Mouse (Mus musculus): ENCODE data around the gene Timm22. TPM values are rescaled to one million over a fixed set of nuclear protein-coding genes. Genes with fewer than 3 reads are reported as not detected.

Gene Timm22
- 10 to 100 TPM; 38.1 to 39.9 TPM for total RNA-seq (2021)
- long read RNA-seq, transcript Timm22-203 (3 exons, 362 nt): minor isoform, 5 of 60 reads
- long read RNA-seq, transcript Timm22-201 (4 exons, 2,817 nt): major isoform, 45 of 60 reads
- long read RNA-seq, partial matches to known transcripts: 2 of 60 reads
- long read RNA-seq, other reads (novel, unspliced or antisense): 8 of 60 reads

DNA sequence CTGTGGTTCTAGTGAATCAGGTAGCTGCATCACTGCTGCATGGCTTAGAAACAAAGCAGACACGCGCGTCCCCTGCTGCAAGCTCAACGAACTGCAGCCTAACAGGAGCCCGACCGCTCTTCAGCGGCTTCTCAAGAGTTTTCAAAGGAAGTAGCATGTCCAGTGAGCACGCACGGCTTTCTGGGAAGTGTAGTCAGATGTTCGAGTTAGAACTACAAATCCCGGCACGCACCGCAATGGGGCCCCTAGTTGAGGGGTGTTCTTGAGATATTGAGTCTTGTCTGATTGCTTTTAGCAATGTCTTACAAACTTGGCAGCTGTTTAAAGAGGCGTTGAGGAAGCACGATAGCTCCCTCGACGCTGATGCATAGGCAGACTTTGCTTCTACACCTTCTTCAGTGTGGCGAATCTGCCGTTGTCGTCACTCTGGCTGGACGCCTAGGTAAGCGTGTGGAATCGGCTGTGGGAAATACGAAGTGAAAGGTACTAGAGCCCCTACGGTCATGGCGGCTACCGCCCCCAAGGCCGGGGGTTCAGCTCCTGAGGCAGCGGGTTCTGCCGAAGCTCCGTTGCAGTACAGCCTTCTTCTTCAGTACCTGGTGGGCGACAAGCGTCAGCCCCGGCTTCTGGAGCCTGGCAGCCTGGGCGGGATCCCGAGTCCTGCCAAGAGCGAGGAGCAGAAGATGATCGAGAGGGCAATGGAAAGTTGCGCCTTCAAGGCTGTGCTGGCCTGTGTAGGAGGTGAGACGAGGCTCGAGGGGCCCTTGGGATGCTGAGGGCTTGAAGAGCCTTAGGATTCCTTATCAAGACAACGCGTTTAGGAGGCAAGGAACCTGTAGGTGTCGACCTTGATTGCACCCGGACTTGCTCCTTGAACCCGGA lies at the start of gene Timm22:
Gene Timm22, plus strand, starts transcription at position 251 of the 882 bp plus-strand sequence.
- peak; percentile 98 to 99 for DNase-seq (ENCODE audit: low spot score in 2 of 2)

DNA sequence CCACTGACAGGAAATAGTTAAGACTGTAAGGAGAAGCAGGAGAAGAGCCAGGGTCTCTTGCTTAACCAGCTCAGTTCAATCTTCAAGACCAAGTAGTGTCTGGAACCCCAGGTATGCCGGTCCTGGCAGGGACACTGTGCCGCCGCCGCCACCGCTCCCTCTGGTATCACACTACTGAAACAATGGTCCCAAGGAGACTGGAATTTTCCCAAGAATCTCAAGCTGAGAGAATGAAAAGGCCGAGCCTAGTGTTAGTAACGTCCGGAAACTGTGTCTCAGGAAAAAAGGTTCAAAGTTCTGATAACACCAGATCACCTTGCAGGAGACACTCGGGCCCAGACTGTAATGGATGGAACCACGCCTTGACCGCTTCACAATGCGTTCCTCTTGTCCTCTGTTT lies 49.3 kb upstream of the Timm22 start:
- DNase-seq (ENCODE audit: low spot score in 2 of 2): no peak

- DNase-seq (ENCODE audit: low spot score in 2 of 2): no peak
Measured at GRCm38 (mm10) chr11:76358628-76359320, 48.0 kb upstream of the Timm22 start.

DNA sequence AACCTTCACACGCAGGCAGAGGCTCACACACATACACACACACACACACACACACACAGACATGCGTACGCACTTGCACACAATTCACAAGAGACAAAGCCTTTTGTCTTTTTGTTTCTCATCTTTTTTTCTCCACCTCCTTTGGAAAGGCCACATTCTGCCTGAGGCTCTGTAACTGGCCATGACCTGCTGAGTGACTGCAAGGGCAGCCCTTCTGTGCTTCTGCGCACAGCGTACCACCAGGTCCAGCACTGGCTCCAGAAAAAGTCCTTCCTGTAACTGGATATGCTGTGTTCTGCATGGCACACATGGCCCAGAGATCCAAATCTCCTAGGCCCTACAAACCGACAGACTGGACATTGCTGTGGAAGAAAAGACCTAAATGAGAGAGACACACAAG lies 46.5 kb upstream of the Timm22 start:
- no peak for DNase-seq (ENCODE audit: low spot score in 2 of 2)

- DNase-seq (ENCODE audit: low spot score in 2 of 2): no peak
Measured at GRCm38 (mm10) chr11:76361422-76361821, 45.3 kb upstream of the Timm22 start.

- DNase-seq (ENCODE audit: low spot score in 2 of 2): no peak
Measured at GRCm38 (mm10) chr11:76363178-76363577, 43.6 kb upstream of the Timm22 start.

DNA sequence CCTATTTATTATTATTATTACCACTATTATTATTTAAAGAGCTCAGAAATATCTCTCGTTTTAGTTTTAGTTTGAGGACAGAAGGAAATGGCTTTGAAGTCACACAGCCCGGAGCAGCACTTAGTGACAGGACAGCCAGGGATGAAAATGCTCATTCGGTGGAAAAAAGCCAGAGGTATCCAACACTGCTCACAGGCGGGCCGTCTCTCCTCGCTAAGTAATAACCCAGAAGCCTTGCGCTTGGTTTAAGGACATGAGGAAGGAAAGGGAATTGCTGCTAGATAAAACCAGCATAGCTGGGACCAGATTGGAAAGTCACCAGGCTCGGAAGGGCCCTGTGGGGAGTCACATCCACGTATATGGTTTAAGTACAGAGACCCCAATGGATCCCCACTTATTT lies 43.1 kb upstream of the Timm22 start:
- no peak for DNase-seq (ENCODE audit: low spot score in 2 of 2)

- DNase-seq (ENCODE audit: low spot score in 2 of 2): no peak
Measured at GRCm38 (mm10) chr11:76364038-76364437, 42.7 kb upstream of the Timm22 start.

DNA sequence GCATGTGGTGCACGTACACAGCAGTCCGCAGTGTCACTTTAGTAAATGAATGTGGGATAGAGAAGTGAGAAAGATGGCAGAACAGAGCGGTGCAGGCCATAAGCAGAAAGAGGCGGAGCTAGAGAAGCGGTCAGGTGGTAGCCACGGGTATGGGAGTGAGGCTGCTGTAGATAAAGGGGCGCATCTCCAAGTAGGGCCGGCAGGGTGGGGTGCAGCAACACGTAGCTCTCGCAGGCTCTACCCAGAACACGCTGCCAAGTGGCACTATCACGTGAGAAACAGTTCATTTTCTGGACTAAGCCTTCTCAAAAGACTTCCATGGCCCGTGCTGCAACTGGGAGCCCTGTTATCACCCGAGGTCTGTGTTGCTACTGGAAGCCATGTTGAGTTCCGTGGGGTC lies 40.0 kb upstream of the Timm22 start:
- DNase-seq (ENCODE audit: low spot score in 2 of 2): no peak

DNA sequence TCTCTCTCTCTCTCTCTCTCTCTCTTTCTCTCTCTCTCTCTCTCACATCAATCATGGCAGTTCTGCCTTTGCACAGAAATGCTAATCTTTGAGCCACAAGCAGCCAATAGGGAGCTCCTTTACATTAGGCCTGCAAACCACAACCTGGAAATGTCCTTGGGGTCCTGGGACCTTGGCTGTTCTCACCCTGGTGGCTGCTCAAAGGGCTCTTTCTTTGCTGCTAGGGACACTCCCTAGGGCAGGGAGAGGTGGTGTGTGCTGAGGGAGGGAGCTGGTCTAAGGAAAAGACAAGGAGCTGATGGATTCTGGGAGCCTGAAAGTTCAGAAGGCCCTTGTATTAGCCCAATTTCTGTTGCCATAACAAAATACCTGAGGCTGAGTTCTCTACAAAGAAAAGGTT lies 36.3 kb upstream of the Timm22 start:
- DNase-seq (ENCODE audit: low spot score in 2 of 2): no peak

DNA sequence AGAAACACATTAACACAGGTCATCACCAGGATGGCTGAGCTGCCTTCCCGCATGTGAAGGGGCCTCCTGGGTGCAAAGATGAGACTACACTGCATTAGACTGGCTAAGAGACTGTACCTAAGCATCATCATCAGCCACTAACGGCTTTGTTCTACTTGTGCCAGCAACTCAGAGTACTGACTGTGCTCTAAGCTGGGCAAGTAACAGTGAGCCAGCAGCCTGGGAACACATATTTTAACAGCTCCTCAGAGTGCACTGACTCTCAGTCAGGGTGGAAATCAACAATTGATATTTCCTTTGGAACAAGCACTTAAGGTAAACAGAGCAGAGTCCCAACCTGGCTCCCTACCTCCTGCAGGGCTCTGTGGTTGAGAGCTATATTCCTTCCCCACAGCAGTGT lies 34.6 kb upstream of the Timm22 start:
- no peak for DNase-seq (ENCODE audit: low spot score in 2 of 2)

DNA sequence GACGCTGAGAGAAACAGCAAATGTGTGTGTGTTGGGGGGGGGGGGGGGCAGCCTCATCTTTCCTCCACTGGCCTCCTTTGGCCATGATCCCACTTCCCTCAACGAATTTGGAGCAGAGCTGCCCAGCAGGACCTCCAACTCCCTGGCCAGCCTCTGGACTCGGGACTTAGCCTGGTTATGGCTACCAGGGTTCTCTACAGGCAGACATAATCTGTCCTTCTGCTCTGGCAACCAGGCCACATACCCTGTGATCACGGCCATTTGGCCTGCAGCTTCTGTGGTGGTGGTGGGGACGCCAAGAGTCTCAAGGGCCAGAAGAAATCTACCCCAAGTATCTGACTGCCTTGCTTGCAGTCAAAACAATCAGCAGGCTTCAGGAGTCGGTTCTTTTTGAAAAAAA lies 34.2 kb upstream of the Timm22 start:
- no peak for DNase-seq (ENCODE audit: low spot score in 2 of 2)

- DNase-seq (ENCODE audit: low spot score in 2 of 2): no peak
Measured at GRCm38 (mm10) chr11:76374491-76375185, 32.1 kb upstream of the Timm22 start.

DNA sequence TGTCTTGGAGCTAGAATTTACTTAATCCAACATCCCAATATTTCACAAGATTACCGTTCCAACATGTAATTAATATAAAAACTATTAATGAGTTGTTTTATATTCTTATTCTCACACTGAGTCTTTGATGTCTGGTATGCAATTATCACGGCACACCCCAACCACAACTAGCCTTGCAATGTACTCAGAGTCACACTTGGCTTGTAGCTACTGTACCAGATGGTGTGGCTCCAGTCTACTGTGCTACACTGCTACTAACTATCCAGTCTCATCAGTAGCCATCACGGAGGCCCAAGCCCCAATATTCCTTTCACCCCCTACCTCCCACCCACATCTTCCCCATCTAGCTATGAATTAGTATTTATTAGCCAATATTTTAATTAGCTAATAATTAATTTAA lies 30.3 kb upstream of the Timm22 start:
- DNase-seq (ENCODE audit: low spot score in 2 of 2): no peak

- DNase-seq (ENCODE audit: low spot score in 2 of 2): no peak
Measured at GRCm38 (mm10) chr11:76379921-76380544, 26.7 kb upstream of the Timm22 start.

DNA sequence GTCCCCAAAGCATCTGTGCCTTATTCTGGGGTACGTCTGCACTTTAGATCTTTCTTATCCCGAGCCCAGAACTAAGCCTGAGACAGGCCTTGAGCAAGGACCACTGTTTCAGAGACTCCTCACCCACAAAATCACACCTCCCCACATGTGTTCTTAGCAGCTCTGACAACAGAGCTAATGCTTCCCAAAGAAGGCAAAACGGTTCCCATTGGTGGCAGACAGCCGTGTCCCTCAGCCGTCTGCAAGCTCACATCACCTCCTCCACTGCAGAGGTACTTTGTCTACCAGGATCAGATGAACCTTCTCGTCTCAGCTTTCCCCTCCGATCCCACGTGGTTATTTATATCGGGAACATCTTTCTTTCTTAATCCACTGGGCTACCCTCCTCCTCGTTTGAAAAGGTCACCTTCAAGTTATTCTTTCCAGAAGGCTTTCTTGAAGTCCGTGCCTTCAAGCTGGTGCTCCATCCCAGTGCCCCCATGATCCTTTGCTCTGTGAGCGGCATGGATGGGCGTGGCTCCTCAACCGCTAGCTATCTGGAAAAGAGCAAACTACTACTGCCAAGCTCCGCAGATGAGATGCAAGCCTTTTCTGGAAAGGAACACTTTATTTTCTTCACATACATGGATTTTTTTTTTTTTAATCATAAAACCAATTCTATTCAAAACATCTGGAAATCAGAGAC lies 25.4 kb upstream of the Timm22 start:
- DNase-seq (ENCODE audit: low spot score in 2 of 2): no peak

DNA sequence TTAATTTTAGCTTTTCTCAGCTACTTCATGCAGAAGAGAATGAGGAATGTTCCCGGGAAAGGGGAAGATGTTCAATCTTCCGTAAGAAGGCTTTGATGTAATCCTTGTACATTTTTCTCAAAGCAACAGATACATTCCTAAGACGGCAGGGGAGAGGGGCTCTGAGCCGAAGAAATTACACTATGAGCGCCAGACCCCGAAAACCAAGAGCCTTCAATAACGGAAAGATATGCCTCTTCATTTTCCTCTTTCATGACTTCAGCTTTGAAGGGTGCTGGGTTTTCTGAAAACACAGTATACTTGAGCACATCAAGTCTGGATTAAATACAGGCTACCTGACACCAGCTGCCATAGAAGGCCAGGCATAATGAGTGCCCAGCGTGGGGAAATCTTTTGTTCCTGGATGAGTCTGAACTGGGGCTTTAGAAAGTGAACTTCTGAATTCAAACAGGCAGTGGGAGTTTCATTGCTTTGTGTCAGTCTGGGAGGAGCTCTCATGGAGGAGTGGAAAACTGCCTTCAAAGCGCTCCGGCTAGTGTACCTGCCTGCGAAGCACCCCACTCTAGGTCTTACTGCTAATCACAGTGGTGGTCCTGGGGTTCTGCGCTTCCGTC lies 23.9 kb upstream of the Timm22 start:
- no peak for DNase-seq (ENCODE audit: low spot score in 2 of 2)

DNA sequence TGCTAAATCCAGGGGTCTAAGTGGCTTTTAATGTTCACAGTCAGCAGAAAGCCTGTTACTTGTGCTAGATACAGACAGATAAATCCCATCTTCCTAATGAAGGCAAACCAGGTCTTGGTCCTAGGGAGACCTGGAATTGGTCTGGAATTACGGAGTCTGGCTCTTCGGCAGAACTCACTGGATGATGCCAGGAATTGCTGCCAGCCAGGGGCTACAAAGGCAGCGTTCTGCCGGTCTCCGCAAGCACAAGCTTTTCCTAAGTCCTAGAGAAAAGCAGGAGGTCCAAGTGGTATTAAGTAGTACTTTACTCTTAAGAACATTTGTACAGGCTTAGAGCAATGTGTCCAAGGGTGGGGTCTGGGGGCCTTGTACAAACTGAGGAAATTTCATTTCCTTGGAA lies 22.4 kb upstream of the Timm22 start:
- DNase-seq (ENCODE audit: low spot score in 2 of 2): peak in 1 of 2 experiments; percentile 47

GRCm38 (mm10) chr11:76385017-76385416 lies 21.7 kb upstream of the Timm22 start:
- no peak for DNase-seq (ENCODE audit: low spot score in 2 of 2)

- no peak for DNase-seq (ENCODE audit: low spot score in 2 of 2)
Measured at GRCm38 (mm10) chr11:76385746-76386145, 21.0 kb upstream of the Timm22 start.

Data from layer of hippocampus, postnatal 10 days (tissue).